Mouse (Mus musculus) embryonic facial prominence, embryonic 14.5 days (tissue): ENCODE results near the gene Dnajb1. TPM values are rescaled to one million over a fixed set of nuclear protein-coding genes. Genes with fewer than 3 reads are reported as not detected.

Source experiments
- ATAC-seq: fragments of 200-750 bp; cut with Nextera tagmentation; 2 replicates; pipeline ENCODE4 v1.8.0; 2017; ENCODE audit warnings: low read depth, moderate number of reproducible peaks, moderate TSS enrichment
- DNase-seq: peaks from one replicate; pipeline ENCODE4 v3.0.0-alpha.2; 2015; ENCODE audit warnings: low spot score
- H3K27ac ChIP-seq: fragments of 300-500 bp; sonication (generic); replicated peaks from 2 replicates; pipeline ENCODE4 v1.5.1; 2014; ENCODE audit warnings: low read depth, mild to moderate bottlenecking, low read length, moderate library complexity
- H3K27me3 ChIP-seq: fragments of 300-500 bp; sonication (generic); replicated peaks from 2 replicates; pipeline ENCODE4 v1.6.1; 2014; ENCODE audit warnings: low read length; ENCODE audit not compliant: control insufficient read depth, insufficient read depth
- H3K36me3 ChIP-seq: fragments of 300-500 bp; sonication (generic); 2 replicates; pipeline ENCODE4 v1.6.1; 2014; ENCODE audit warnings: low read length, mixed read lengths; ENCODE audit not compliant: control insufficient read depth, insufficient read depth
- H3K4me1 ChIP-seq: fragments of 300-500 bp; sonication (generic); 2 replicates; pipeline ENCODE4 v1.6.1; 2014; ENCODE audit warnings: antibody characterized with exemption, low read length; ENCODE audit not compliant: control insufficient read depth, insufficient read depth
- H3K4me2 ChIP-seq: fragments of 300-500 bp; sonication (generic); 2 replicates; pipeline ENCODE4 v1.6.1; 2014; ENCODE audit warnings: low read depth, mild to moderate bottlenecking, low read length, moderate library complexity, mixed read lengths
- H3K4me3 ChIP-seq: fragments of 300-500 bp; sonication (generic); 2 replicates; pipeline ENCODE4 v1.5.1; 2014; ENCODE audit warnings: low read depth, mild to moderate bottlenecking, low read length
- H3K9ac ChIP-seq: fragments of 300-500 bp; sonication (generic); 2 replicates; pipeline ENCODE4 v1.6.1; 2014; ENCODE audit warnings: low read depth, mild to moderate bottlenecking, low read length, moderate library complexity, mixed read lengths
- H3K9me3 ChIP-seq: fragments of 300-500 bp; sonication (generic); 2 replicates; pipeline ENCODE4 v1.6.1; 2016; ENCODE audit warnings: low read length; ENCODE audit not compliant: control insufficient read depth
- WGBS: fragments of 180-500 bp; shearing (Covaris S2); extraction: QIAGEN DNeasy Blood & Tissue Kit; methylation state at CpG from one replicate; pipeline ENCODE4 v1.1.7; 2014; 5-methylcytosine and 5-hydroxymethylcytosine counted together
- polyA plus RNA-seq: library from polyadenylated mRNA; unstranded; fragments of >200 nt; fragmentation: Nextera tagmentation; extraction: Ambion mirVana; gene quantifications from 2 replicates; pipeline ENCODE4 v1.2.1, GENCODE M21; 2014

Gene Dnajb1
- polyA plus RNA-seq, 1 experiment from 2014 or later: 47.2 TPM

DNA sequence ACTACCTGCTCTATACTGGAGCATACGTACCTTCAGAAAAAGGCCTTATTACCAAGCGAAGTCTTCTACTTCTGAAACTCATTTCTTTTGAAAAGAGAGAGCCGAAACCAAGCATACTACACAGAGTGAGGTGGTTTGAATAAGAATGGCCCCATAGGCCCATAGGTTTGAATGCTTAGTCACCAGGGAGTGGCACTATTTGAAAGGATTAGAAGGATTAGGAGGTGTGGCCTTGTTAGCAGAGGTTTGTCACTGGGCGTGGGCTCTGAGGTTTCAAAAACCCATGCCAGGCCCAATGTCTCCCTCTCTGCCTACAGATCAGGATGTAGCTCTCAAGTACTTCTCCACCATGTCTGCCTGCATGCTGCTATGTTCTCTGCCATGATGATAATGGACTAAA, 40.0 kb downstream of the Dnajb1 start:
- Histone ChIP-seq H3K36me3 (no peaks in the 10 kb centered on the region), H3K27me3 (no peaks in the 10 kb centered on the region), H3K27ac (no peak overlapping the region), H3K9ac (no peak overlapping the region), H3K4me3 (no peak overlapping the region), H3K4me1 (peaks cover 5% of the 10 kb centered on the region; the same call in 1 of the 2 replicates), H3K4me2 (no peak overlapping the region), H3K9me3 (no peaks in the 10 kb centered on the region; the same call in 1 of the 2 replicates)
- ATAC-seq: no peak
- 91% methylated on average over 4 of the region's 4 CpGs for WGBS
- no peak for DNase-seq

DNA sequence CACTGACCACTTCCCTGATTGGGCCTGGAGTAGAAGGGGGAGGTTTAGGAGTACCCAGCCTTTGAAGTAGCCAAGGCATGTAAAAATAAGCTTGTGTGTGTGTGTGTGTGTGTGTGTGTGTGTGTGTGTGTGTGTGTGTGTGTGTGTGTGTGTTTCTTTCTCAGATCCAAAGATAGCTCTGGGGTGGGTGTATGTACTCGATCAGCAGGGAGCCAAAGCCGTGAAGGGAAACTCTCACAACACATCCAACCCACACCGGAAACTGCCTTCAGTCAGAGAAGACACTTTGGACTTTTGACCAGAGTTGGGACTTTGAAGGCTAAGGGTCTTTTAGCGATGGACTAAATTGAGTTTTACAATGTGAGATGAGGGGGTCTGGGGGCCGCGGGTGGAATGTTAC, 41.7 kb downstream of the Dnajb1 start:
- WGBS: 92% methylated on average over 6 of the region's 6 CpGs
- H3K27ac ChIP-seq: no peak overlapping the region
- no peak overlapping the region for H3K4me2 ChIP-seq
- H3K4me1 ChIP-seq: peaks cover 15% of the 10 kb centered on the region
- no peaks in the 10 kb centered on the region for H3K27me3 ChIP-seq
- no peak overlapping the region for H3K9ac ChIP-seq
- ATAC-seq (no peak), DNase-seq (no peak)
- no peak overlapping the region for H3K4me3 ChIP-seq
- H3K36me3 ChIP-seq: no peaks in the 10 kb centered on the region
- no peaks in the 10 kb centered on the region; the same call in 1 of the 2 replicates for H3K9me3 ChIP-seq

DNA sequence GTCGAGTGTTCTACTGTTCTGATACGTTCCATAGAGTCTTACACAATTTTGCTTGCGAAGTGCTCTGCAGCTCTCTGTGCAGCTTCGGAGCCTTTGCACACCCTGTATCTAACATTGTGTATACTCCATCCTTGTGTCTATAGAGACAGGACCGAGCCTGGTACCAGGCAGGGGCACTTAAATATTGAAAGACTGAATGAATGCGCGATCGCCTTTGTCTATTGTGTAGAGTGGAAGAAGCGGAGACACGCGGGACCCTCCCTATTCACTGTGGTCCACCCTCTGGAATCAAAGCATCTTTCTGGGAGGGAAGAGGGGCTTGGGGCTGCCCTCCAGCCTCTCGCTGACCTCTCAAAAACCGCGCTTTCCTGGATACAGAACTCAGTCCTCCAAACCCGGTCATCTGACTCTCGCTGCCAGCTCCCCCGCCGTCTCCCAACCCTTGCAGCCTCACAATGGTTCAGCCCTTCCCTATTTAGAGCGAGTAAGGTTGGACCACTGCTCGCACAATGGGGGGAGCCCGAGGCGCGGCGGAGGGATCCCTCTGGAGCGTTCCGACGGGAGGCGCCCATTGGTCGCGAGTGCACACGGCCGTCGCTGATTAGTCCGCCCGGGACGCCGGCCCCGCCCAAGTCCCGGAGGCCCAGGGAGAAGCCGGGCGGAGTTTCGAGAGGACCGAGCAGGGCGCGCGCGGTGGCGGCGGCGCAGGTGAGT, 44.2 kb downstream of the Dnajb1 start, which contains the start of gene Gipc1:
TSS of gene Gipc1 (plus strand) at position 648 of the 714 bp plus-strand sequence.
- H3K9ac ChIP-seq: peak within 1 kb of the TSS; percentile 86
- no peaks in the 10 kb centered on the region for H3K27me3 ChIP-seq
- H3K4me3 ChIP-seq: peak within 1 kb of the TSS; percentile 83
- peaks cover 11% of the 10 kb centered on the region; the same call in 1 of the 2 replicates for H3K4me1 ChIP-seq
- peak within 1 kb of the TSS; percentile 71 for H3K4me2 ChIP-seq
- ATAC-seq: peak; percentile 98
- H3K27ac ChIP-seq: peak within 1 kb of the TSS; percentile 78
- peak; percentile 99 for DNase-seq
- H3K9me3 ChIP-seq: no peaks in the 10 kb centered on the region; the same call in 1 of the 2 replicates
- 6% methylated on average over 33 of the region's 50 CpGs for WGBS
- H3K36me3 ChIP-seq: peaks cover 10% of the 10 kb centered on the region; the same call in 1 of the 2 replicates

DNA sequence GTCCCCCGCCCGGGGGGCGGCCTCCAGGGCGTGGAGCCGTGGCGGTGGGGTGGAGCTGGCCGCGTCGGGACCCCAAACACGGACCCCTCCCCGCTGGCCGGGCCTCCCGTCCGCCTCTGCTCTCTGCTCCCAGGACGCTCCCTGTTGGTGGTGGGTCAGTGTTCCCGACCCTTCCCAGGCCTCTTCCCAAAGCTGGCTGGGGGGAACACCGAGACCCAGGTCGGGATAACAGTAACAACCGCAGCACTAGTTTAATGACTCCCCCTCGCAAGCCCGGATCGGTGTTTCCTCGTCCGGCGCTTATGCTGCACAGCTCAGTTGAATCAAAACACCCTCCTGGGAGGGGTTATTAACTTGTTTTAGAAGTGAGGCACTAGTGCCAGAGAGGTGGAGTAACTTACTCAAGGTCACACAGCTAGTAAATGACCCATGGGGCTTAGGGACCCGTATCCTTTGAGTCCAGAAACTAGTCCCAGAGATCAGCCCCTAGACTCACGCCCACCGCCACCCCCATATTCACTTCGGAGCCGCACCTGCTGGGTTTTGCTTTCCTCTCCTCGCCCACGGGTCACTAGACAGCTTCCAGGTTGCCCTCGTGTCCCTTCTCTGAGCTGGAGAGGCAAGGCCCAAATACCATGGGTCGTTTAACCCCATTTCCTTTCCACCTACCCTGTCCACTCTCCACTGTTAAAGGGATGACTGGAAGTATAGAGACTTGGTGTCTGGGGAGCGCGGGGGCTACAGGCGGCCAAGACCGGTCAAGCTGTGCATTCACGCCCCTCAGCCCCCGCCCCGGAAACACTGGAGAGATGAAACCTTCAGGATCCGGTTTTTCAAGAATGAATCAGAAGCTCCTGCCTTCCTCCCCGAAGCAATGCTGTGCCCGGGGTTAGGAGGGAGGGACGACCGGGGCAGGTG, 45.0 kb downstream of the Dnajb1 start:
- Histone ChIP-seq H3K9ac (peak overlapping the region; percentile 86), H3K27me3 (no peaks in the 10 kb centered on the region), H3K9me3 (no peaks in the 10 kb centered on the region; the same call in 1 of the 2 replicates), H3K4me3 (peak overlapping the region; percentile 83), H3K4me1 (peaks cover 11% of the 10 kb centered on the region; the same call in 1 of the 2 replicates), H3K4me2 (peak overlapping the region; percentile 71), H3K36me3 (peaks cover 12% of the 10 kb centered on the region; the same call in 1 of the 2 replicates), H3K27ac (peak overlapping the region; percentile 68)
- 2% methylated on average over 28 of the region's 46 CpGs for WGBS
- DNase-seq (peak; percentile 50), ATAC-seq (peak; percentile 4; the same call in 1 of the 2 replicates)

DNA sequence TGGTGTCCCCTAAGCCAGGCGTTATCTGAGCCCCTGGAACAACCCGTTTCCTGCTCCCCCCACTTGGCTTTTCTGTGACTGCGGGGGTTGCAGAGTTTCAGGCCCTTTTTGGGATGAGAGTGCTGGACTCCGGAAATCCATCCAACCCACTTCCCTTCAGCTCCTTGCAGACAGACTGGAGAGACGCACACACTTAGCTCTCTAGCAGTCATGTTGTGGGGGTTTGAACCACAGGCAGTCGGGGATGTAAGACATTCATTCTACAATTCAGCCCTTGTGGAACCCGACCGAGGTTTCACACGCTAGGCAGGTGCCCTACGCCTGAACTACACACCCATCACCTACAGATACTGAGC, 45.6 kb downstream of the Dnajb1 start:
- H3K4me2 ChIP-seq: peak overlapping the region; percentile 71
- no peaks in the 10 kb centered on the region for H3K27me3 ChIP-seq
- H3K4me3 ChIP-seq: peak overlapping the region; percentile 83
- DNase-seq: no peak
- no peaks in the 10 kb centered on the region; the same call in 1 of the 2 replicates for H3K9me3 ChIP-seq
- 31% methylated on average over 10 of the region's 10 CpGs for WGBS
- peak overlapping the region; percentile 86 for H3K9ac ChIP-seq
- H3K4me1 ChIP-seq: peaks cover 11% of the 10 kb centered on the region; the same call in 1 of the 2 replicates
- peak overlapping the region; percentile 68; the same call in 1 of the 2 replicates for H3K27ac ChIP-seq
- ATAC-seq: no peak
- peaks cover 15% of the 10 kb centered on the region; the same call in 1 of the 2 replicates for H3K36me3 ChIP-seq

DNA sequence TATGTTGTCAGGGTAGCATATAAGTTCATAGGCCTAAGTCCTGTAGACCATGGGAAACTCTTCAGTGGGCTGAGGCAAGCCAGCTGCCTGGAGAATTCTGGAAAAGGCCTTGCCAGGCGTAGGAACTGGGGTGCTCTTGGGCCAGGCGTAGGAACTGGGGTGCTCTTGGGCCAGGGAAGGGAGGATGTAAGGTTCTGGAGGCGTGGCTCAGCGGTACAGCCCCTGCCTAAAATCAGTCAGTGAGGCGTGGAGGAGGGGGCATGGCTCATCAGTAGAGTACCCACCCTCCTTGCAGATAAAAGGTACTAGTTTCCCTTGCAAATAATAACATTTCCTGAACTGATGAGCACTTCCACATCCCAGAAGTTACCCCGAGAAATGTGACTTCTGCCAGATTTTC, 46.7 kb downstream of the Dnajb1 start:
- ATAC-seq: no peak
- no peak for DNase-seq
- no peak overlapping the region for H3K4me2 ChIP-seq
- 94% methylated on average over 6 of the region's 6 CpGs for WGBS
- H3K9ac ChIP-seq: no peak overlapping the region
- H3K27ac ChIP-seq: no peak overlapping the region
- H3K4me1 ChIP-seq: peaks cover 11% of the 10 kb centered on the region; the same call in 1 of the 2 replicates
- H3K4me3 ChIP-seq: no peak overlapping the region
- H3K9me3 ChIP-seq: no peaks in the 10 kb centered on the region; the same call in 1 of the 2 replicates
- H3K36me3 ChIP-seq: peaks cover 19% of the 10 kb centered on the region; the same call in 1 of the 2 replicates
- H3K27me3 ChIP-seq: no peaks in the 10 kb centered on the region

DNA sequence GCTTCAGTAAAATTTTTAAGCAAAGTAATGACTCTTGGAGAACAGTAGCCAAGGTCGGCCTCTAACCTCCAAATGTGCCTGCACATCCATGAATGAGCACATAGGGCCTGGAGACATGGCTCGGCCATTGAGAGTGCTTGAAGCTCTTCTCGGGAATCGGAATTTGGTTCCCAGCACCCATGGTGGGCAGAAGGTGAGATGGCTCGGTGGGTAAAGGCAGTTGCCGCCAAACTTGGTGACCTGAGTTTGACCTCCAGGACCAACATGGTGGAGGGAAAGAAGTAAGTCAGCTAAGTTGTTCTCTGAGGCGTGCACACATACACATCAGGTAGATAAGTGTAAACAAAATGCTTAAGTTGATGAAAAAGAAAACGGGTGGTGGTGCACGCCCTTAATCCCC, 48.0 kb downstream of the Dnajb1 start:
- Histone ChIP-seq H3K27ac (no peak overlapping the region), H3K27me3 (no peaks in the 10 kb centered on the region), H3K4me3 (no peak overlapping the region), H3K4me2 (no peak overlapping the region), H3K4me1 (peaks cover 23% of the 10 kb centered on the region), H3K9ac (no peak overlapping the region), H3K36me3 (peaks cover 19% of the 10 kb centered on the region; the same call in 1 of the 2 replicates), H3K9me3 (no peaks in the 10 kb centered on the region; the same call in 1 of the 2 replicates)
- DNase-seq: no peak
- no peak for ATAC-seq
- WGBS: 92% methylated on average over 9 of the region's 9 CpGs

DNA sequence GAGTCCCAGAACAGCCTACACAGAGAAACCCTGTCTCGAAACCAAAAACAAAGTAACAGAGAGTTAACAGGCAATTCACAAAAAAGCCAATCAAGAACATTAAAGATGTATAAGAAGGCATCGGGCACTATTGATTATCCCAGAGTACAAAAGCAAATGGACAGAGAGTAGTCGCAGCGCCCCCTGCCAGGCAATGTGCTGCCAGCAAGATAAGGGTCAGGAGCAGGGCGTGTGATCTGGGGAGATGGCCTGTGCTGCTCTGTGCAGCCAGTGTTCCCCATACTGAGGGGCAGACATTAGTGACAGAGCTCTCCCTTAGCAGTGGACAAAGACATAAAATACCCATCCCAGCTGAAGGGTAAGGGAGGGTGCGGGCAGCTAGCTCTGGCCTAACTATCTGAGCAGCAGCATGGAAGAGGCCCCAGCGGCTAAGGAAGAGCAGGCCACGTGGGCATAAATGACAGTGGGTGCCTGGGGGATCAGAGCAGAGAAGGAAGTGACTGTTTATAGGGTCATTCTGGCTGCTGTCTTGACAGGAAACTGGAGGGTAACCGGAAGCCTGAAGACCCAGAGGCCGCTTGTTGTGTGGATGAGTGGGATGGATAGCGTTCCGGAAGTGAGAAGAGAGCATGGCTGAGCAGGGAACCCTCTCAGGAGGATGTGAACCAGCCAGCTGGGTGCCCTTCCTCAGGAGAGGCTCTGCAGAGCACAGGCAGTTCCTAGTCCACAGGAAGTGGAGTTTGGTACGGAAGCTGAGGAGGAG, 48.7 kb downstream of the Dnajb1 start:
- Histone ChIP-seq H3K36me3 (peaks cover 19% of the 10 kb centered on the region; the same call in 1 of the 2 replicates), H3K4me2 (no peak overlapping the region), H3K4me3 (no peak overlapping the region), H3K27me3 (no peaks in the 10 kb centered on the region), H3K27ac (no peak overlapping the region), H3K9ac (no peak overlapping the region), H3K4me1 (peaks cover 28% of the 10 kb centered on the region), H3K9me3 (no peaks in the 10 kb centered on the region)
- no peak for ATAC-seq
- DNase-seq: no peak
- 70% methylated on average over 13 of the region's 13 CpGs for WGBS
